Mouse (Mus musculus) liver, embryonic 11.5 days (tissue): ENCODE data around the gene Lrch4. TPM values are rescaled to one million over a fixed set of nuclear protein-coding genes. Genes with fewer than 3 reads are reported as not detected.
A peak's percentile ranks its signal among the peaks of the same experiment; 100 is the strongest.
"Not testable (repeated sequence)": the region's sequence is repeated elsewhere in the genome, so short reads cannot be mapped to it uniquely, and the experiment has no call there.

Experiments used
- ATAC-seq: fragments of 200-750 bp; cut with Nextera tagmentation; replicated peaks from 2 replicates; pipeline ENCODE4 v1.8.0; 2017; ENCODE audit warnings: moderate number of reproducible peaks, mild to moderate bottlenecking, moderate TSS enrichment, moderate library complexity; ENCODE audit not compliant: low FRiP score
- DNase-seq: peaks from one replicate; pipeline ENCODE4 v3.0.0-alpha.2; 2017; ENCODE audit warnings: low spot score
- H3K27ac ChIP-seq: fragments of 300-500 bp; sonication (generic); 2 replicates; pipeline ENCODE4 v1.5.1; 2014; ENCODE audit warnings: mild to moderate bottlenecking, low read depth, low read length, control low read depth
- H3K27me3 ChIP-seq: fragments of 300-500 bp; sonication (generic); replicated peaks from 2 replicates; pipeline ENCODE4 v1.6.1; 2014; ENCODE audit warnings: low read length, mixed read lengths; ENCODE audit not compliant: control insufficient read depth, insufficient read depth
- H3K36me3 ChIP-seq: fragments of 300-500 bp; sonication (generic); 2 replicates; pipeline ENCODE4 v1.6.1; 2014; ENCODE audit warnings: mild to moderate bottlenecking, low read length, moderate library complexity, mixed read lengths; ENCODE audit not compliant: control insufficient read depth, insufficient read depth
- H3K4me1 ChIP-seq: fragments of 300-500 bp; sonication (generic); replicated peaks from 2 replicates; pipeline ENCODE4 v1.6.1; 2014; ENCODE audit warnings: low read length, mixed read lengths; ENCODE audit not compliant: control insufficient read depth, insufficient read depth
- H3K4me2 ChIP-seq: fragments of 300-500 bp; sonication (generic); 2 replicates; pipeline ENCODE4 v1.6.1; 2014; ENCODE audit warnings: mild to moderate bottlenecking, control low read depth, moderate library complexity
- H3K4me3 ChIP-seq: fragments of 300-500 bp; sonication (generic); 2 replicates; pipeline ENCODE4 v1.5.1; 2014; ENCODE audit warnings: low read depth, low read length, control low read depth
- H3K9ac ChIP-seq: fragments of 300-500 bp; sonication (generic); 2 replicates; pipeline ENCODE4 v1.6.1; 2014; ENCODE audit warnings: low read depth, low read length, control low read depth
- H3K9me3 ChIP-seq: fragments of 300-500 bp; sonication (generic); 2 replicates; pipeline ENCODE4 v1.6.1; 2016; ENCODE audit warnings: low read length, inconsistent platforms, mixed read lengths; ENCODE audit not compliant: control insufficient read depth
- WGBS: fragments of 180-500 bp; shearing (Covaris S2); extraction: QIAGEN DNeasy Blood & Tissue Kit; methylation state at CpG from one replicate; pipeline ENCODE4 v1.1.7; 2014; 5-methylcytosine and 5-hydroxymethylcytosine counted together
- polyA plus RNA-seq: library from polyadenylated mRNA; unstranded; fragments of >200 nt; fragmentation: Nextera tagmentation; extraction: Ambion mirVana; gene quantifications from 2 replicates; pipeline ENCODE4 v1.2.1, GENCODE M21; 2014

Lrch4 gene
- polyA plus RNA-seq, 1 experiment from 2014 or later, result 54.5 TPM

DNA sequence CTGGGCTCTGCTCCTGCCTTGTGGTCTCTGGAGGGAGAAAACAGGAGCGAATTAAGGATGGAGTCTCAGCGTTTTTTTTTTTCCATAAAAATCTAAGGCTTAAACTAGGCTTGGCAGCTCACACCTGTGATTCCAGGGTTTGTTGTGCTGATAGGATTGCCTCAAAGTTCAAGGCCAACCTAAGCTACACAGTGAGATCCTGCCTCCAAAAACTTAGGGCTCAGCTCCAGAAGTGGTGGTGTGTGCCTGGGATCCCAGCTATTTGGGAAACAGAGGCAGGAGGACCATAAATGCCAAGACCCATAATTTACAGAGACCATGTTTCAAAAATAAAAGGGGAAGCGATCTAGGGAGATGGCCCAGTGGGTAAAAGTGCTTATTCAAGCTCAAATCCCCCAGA, 19.6 kb upstream of the Lrch4 start:
- Histone ChIP-seq H3K4me1 (peaks cover 34% of the 10 kb centered on the region), H3K9me3 (no peaks in the 10 kb centered on the region), H3K4me2 (no peak overlapping the region), H3K9ac (no peak overlapping the region), H3K36me3 (peaks cover 7% of the 10 kb centered on the region; the same call in 1 of the 2 replicates), H3K27ac (no peak overlapping the region), H3K4me3 (no peak overlapping the region), H3K27me3 (peaks cover 7% of the 10 kb centered on the region)
- ATAC-seq, result no peak
- DNase-seq, result no peak
- 67% methylated on average over 3 of the region's 3 CpGs for WGBS

DNA sequence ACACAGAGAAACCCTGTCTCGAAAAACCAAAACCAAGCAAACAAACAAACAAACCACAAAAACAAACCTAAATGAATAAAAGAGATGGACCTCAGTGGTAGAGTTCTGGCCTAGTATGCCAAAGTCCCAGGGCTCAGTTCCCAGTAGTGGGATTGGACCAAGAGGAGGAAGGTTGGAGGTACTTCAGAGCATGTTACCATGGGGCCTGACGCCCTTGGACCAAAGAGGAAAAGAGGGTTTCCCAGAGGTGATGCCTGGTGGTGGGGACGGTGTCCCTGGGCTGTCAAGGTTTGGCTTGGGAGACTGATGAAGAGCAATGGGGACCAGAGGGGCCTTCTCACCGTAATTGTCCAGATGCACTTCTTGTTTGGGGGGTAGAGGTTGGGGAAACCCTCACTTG, 18.9 kb upstream of the Lrch4 start:
- DNase-seq (no peak), ATAC-seq (no peak)
- peak overlapping the region; percentile 56 for H3K4me2 ChIP-seq
- no peaks in the 10 kb centered on the region for H3K9me3 ChIP-seq
- 60% methylated on average over 4 of the region's 4 CpGs for WGBS
- H3K27ac ChIP-seq, result no peak overlapping the region
- peak overlapping the region; percentile 28 for H3K4me3 ChIP-seq
- H3K36me3 ChIP-seq, result peaks cover 7% of the 10 kb centered on the region; the same call in 1 of the 2 replicates
- peaks cover 32% of the 10 kb centered on the region for H3K4me1 ChIP-seq
- 0 out of 2 replicates have a peak overlapping the region, but pooled peaks have one; percentile 3 for H3K9ac ChIP-seq
- H3K27me3 ChIP-seq, result peaks cover 7% of the 10 kb centered on the region

DNA sequence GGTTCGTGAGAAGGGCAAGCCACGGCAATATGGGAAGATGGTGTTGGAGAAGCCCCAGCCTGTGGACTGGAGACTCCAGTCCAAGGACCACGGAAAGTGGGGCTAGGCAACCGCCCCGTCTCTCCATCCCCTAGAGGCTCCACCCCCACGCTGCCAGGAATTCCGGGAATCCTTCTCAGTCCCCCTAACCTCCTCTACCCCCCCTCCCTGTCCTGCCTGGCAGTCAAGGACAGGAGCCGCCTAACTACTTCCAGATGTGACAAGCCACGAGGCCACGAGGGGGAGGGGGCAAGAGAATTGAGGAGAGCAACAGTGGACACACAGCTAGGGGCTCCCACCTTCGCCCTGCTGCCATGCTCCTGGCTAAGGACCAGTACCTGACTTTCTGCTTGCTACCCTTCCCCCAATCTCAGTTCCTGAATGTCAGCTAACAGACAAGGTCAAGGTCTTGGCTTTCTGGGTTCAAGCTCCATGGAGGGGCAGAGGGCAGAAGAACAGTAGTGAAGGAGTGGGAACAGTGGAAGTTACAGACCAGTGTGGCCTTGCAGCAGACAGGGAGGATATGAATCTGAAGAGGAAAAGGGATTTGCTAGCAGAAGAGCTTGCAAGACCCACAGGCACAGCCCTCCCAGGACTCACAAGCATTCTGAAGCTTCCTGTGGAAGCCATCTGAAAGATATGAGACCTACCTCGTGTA, 18.2 kb upstream of the Lrch4 start:
- Histone ChIP-seq H3K27ac (peak overlapping the region; percentile 79), H3K9me3 (no peaks in the 10 kb centered on the region), H3K36me3 (peaks cover 5% of the 10 kb centered on the region; the same call in 1 of the 2 replicates), H3K9ac (peak overlapping the region; percentile 50; the same call in 1 of the 2 replicates), H3K4me2 (peak overlapping the region; percentile 56), H3K4me3 (peak overlapping the region; percentile 28), H3K27me3 (peaks cover 7% of the 10 kb centered on the region), H3K4me1 (peaks cover 28% of the 10 kb centered on the region)
- peak; percentile 55 for DNase-seq
- 0 out of 2 replicates have a peak, but pooled peaks have one; percentile 21 for ATAC-seq
- WGBS, result 21% methylated on average over 11 of the region's 12 CpGs

DNA sequence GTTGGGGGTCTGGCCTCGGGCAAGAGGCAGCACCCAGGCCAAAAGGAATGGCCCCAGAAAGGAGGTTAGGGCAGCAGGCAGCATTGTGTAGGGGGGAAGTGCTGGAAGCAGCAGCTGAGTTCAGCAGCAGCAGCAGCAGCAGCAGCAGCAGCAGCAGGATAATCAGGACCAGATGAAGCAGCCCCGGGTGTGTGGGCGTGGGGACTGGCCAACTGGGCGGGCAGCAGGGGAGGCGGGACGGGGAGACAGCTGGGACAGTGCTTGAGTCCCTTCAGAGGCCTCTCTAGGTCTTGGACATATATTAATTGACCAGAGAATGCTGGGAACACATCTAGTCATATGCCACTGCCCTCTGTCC, 17.7 kb upstream of the Lrch4 start:
- ATAC-seq (no peak; the same call in 1 of the 2 replicates), DNase-seq (peak; percentile 60)
- Histone ChIP-seq H3K4me3 (peak overlapping the region; percentile 28), H3K9me3 (no peaks in the 10 kb centered on the region), H3K4me1 (peaks cover 25% of the 10 kb centered on the region), H3K36me3 (0 out of 2 replicates have a peak, but pooled peaks cover 3% of the 10 kb centered on the region), H3K27ac (peak overlapping the region; percentile 79), H3K27me3 (peaks cover 7% of the 10 kb centered on the region), H3K4me2 (peak overlapping the region; percentile 56), H3K9ac (peak overlapping the region; percentile 50; the same call in 1 of the 2 replicates)
- 9% methylated on average over 6 of the region's 6 CpGs for WGBS

DNA sequence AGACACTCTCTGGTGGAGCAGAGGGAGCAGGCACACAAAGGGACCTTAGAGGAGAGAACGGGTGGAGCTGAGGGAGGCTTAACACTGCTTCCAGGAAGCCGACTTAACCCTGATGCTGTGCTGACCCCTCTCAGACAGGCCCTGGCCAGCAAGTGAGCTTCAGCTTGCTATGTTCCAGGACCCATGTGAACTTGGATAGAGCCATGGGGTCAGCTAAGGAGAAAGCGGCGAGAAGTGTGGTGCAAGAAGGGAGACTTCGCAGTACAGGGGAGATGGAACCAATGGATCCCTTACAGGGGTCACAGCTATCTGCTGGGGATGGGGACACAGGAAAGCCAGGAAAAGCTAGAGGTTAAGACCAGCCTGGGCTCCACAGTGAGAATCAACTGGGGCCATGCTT, 15.8 kb upstream of the Lrch4 start:
- H3K4me1 ChIP-seq, result peaks cover 21% of the 10 kb centered on the region
- H3K9me3 ChIP-seq, result no peaks in the 10 kb centered on the region
- H3K36me3 ChIP-seq, result no peaks in the 10 kb centered on the region
- ATAC-seq (no peak), DNase-seq (no peak)
- H3K27me3 ChIP-seq, result peaks cover 3% of the 10 kb centered on the region
- H3K4me2 ChIP-seq, result no peak overlapping the region
- H3K27ac ChIP-seq, result no peak overlapping the region; the same call in 1 of the 2 replicates
- no peak overlapping the region for H3K9ac ChIP-seq
- 67% methylated on average over 5 of the region's 5 CpGs for WGBS
- H3K4me3 ChIP-seq, result no peak overlapping the region

DNA sequence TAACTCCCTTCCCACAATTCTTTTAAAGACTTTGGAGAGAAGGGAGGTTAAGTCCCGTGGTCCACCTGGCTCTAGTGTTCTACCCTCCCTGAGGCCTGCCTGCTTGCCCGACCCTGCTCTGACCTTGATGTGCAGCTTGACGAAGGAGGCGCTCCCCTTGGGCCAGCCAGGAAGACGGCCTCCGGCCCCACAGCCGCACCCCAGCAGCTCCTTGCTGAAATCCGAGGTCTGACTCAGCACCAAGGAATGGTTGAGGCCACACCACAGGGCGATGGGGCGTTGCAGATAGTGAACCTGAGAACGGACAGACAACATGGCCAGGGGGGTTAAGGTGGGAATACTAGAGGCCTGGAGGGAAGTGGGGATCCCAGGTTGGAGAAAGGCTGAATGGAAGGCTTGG, 15.4 kb upstream of the Lrch4 start, which contains the start of gene Pcolce:
Gene Pcolce (minus strand): TSS at position 235 of the 400 bp plus-strand sequence.
- ATAC-seq (no peak), DNase-seq (no peak)
- H3K27me3 ChIP-seq, result peaks cover 3% of the 10 kb centered on the region; the same call in 1 of the 2 replicates
- H3K36me3 ChIP-seq, result no peaks in the 10 kb centered on the region
- H3K4me2 ChIP-seq, result no peak within 1 kb of the TSS
- no peaks in the 10 kb centered on the region for H3K9me3 ChIP-seq
- 36% methylated on average over 11 of the region's 11 CpGs for WGBS
- H3K4me3 ChIP-seq, result no peak within 1 kb of the TSS
- no peak within 1 kb of the TSS for H3K9ac ChIP-seq
- H3K27ac ChIP-seq, result no peak within 1 kb of the TSS; the same call in 1 of the 2 replicates
- peaks cover 17% of the 10 kb centered on the region for H3K4me1 ChIP-seq

DNA sequence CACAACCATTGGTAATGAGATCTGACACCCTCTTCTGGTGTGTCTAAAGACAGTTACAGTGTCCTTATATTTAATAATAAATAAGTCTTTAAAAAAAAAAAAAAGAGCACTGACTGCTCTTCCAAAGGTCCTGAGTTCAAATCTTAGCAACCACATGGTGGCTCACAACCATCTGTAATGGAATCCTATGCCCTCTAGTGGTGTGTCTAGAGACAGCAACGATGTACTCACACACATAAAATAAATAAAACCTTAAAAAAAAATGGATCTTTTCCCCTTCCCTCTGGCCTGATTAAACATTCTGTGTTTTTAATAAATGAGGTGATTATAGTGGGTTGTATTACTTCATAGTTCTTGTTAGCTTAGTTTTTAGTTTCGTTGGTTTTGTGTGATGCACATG, 14.0 kb upstream of the Lrch4 start:
- 86% methylated on average over 2 of the region's 2 CpGs for WGBS
- not testable (repeated sequence) for ATAC-seq, H3K27me3 ChIP-seq, H3K36me3 ChIP-seq, DNase-seq, H3K4me3 ChIP-seq, H3K27ac ChIP-seq, H3K9ac ChIP-seq, H3K9me3 ChIP-seq, H3K4me2 ChIP-seq
- H3K4me1 ChIP-seq, result peaks cover 13% of the 10 kb centered on the region

DNA sequence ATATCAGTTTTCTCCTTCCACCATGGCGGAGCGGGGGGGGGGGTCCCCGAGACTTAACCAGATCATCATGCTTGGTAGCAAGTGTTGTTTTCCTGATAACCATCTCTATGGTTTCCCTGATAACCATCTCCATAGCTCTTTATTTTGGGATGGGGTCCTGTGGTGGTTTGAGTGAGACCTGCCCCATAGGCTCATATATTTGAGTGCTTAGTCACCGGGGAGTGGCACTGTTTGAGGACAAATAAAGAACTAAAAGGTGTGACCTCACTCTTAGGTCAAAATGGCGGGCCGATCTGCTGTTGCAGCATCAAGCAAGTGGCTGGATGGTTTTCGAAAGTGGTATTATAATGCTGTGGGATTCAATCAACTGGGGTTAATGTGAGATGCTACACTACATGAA, 13.6 kb upstream of the Lrch4 start:
- Histone ChIP-seq H3K4me3 (no peak overlapping the region), H3K4me2 (no peak overlapping the region), H3K9ac (no peak overlapping the region), H3K27ac (no peak overlapping the region), H3K4me1 (peaks cover 13% of the 10 kb centered on the region), H3K9me3 (no peaks in the 10 kb centered on the region), H3K36me3 (no peaks in the 10 kb centered on the region), H3K27me3 (no peaks in the 10 kb centered on the region; the same call in 1 of the 2 replicates)
- no peak for DNase-seq
- ATAC-seq, result no peak
- WGBS, result 80% methylated on average over 7 of the region's 7 CpGs
